Mouse (Mus musculus): ENCODE measurements at regions not wholly inside any gene's neighbourhood (a gene's known extent, or its start where the extent isn't known, plus 50 kb on each side); places are given as distances from the start of the nearest gene placed in this dataset.

DNA sequence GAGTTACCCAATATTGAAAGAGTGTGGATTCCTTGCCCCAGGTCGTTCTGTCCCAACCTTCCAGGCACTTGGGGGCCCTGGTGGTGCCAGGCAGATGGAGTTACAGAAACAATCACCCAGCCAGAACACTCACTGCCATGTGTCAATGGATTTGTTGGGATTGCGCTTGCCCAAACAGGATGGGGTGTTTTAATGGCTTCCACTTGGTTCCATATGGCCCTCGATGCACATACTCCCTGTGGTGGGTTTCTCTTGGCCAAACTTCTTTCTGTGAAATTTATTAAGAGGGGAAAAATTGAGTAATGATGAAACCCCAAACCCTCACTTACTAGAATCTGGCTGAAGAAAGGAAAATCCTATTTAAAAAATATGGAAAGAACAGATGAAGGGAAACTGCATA is 146.8 kb downstream of the Spata18 start:
- DNase-seq, result no peak

DNA sequence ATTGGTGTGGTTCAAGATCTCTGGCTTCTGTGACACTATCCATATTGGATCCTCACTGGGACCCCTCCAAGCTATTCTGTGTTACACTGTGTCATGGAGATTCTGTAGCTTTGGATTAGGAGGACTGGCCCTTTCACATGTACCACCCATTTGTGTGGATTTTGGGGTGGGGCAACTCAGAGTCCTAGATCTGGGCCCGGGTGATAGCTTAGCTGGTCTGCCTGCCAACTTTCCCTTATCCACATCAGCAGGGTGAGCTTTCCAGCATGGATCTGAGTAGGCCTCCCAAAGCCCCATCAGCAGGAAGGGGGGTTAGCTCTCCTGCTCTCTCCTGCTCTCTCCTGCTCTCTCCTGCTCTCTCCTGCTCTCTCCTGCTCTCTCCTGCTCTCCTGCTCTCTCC is 152.3 kb downstream of the Spata18 start:
- DNase-seq, result no peak

DNA sequence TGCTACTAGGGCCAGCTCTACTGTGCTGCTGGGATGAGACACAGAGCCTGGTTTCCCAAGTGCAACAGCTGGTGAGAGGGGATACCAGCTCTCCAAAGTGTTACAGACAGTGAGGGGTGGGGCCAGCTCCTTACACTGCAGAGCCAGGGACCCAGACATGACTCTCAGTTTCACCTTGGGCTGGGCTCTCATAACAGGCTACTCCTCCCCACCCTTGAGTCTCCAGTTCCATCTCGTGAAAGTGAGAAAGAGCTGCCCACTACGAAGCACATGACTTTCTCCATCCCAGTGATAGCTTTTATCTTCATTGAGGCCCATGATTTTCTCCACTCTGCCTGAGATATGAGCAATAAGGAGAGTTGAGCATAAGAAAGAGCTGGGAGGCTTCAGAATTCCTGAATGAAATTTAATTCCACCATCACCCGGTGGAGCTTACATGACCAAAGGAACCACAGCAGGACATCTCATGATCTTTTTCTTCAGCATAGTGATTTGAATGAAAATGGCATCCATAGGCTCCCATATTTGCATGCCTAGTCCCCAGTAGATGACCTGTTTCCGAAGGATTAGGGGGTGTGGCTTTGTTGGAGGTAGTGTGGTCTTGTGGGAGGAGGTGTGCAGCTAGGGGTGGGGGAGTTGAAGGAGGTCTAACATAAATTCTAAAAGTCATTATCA is 153.5 kb downstream of the Spata18 start:
- no peak for DNase-seq

DNA sequence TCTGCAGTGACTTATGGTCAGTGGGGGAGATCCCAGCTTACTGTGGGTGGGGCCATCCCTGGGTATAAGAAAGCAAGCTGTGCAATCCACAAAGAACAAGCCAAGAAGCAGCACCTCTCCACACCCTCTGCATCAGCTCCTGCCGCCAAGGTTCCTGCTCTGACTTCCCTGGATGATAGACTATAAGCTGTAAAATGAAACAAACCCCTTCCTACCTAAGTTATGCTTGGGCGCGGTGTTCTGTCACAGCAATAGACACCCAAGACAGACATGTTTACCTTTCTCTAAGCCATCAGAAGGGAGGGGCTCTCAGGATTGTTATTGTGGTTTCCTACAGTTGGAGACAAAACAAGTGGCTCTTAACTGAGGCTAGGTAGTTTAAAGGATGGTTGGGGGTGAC is 159.5 kb downstream of the Spata18 start:
- no peak for DNase-seq

DNA sequence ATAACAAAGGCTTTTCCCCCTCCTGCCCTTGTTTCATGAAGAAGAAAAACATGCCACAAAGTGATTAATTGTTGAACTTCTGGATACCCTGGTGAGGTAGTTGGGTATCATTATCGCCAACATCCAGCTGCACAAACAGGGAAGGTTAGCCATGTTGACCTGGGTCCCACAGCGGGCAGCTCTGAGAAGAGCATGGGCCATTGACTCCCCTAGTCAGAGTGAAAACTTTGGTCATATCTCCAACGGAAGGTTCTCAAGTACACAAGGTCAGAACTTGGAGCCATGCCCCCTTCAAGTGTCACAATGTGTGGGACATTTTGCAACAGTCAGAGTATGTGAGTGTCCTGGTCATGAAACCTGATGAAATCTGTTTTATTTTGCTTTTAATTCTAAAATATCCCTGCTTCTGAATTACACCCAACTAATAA is 159.9 kb downstream of the Spata18 start:
- DNase-seq, result no peak

DNA sequence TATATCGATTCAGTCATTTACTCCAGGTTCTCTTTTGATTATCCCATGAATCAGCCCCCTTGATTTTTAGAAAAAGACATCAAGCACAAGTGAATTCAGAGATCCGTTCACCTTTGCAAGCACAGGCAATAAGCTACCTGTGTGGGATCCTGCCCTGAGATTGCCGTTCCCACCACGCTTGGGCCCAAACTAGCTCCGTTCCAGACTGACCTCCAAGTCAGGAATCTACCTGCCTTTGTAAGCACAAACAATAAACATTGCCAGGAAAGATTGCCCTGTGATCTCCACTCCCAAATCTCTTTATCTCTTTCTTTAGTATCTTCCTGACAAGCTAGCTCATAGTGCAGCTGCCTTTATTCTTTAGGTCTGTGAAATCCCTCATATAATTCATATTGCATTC is 164.6 kb downstream of the Spata18 start:
- no peak for DNase-seq

DNA sequence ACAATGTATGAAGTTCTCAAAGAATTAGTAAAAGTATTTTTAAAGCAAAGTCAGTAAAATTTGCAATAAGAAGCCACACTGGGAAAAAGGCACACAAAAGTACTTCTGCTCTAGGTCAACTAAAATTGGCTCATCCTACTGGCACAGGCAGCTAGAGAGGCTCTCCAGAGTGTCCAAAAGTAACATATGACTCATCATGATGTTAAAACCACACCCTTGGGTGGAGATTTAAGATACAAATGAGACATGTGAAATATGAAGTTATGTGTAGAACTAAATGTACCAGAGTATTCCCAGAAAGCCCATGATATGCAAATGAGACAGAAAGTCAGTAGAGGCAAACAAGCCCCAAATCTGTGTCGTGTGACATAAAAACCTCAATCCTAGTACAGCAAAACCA is 166.0 kb downstream of the Spata18 start:
- no peak for DNase-seq

DNA sequence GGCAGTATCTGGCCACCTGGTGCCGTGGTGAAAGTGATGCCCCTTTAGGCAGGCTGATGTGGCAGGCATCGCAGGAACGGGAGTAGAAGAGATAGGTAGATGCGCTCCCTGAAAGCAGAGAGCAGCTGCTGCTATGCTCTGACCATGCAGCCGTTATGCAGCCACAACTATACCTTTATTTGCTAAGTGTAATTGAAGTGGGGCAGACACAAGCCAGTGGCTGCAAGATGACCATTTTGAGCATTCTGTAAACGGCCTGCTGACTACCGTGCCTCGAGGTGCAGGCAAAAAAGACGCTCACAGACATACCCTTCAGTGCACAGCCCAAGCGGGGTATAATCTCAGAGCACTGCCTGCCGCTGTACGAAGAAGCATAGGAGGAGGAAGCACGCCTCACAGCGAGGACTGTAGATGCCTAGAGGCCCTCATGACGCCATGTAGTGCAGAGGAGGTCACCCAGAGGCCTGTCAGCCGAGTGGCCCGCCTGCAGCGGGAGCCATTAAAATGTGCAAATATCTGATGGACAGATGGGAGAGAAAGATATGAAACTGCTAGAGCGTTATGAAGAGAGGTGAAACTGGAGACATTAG is 170.9 kb downstream of the Spata18 start:
- DNase-seq, result no peak

DNA sequence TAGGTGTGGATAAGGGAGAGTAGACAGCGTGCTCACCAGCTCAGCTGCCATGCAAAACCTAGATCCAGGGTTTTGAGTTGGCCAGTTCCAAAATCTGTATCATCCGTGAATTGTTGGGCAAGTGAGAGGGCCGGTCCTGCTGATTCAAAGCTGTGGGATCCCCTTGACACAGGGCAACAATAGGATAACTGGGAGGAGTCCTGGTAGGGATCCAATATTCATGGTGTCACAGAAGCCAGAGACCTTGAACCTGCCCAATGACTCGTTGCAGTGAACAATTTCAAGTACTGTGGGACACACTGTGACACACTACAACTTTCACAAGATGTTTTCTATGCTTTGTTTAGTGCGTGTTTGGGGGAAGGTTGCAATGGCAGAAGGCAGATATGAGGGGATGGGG is 172.2 kb downstream of the Spata18 start:
- no peak for DNase-seq

DNA sequence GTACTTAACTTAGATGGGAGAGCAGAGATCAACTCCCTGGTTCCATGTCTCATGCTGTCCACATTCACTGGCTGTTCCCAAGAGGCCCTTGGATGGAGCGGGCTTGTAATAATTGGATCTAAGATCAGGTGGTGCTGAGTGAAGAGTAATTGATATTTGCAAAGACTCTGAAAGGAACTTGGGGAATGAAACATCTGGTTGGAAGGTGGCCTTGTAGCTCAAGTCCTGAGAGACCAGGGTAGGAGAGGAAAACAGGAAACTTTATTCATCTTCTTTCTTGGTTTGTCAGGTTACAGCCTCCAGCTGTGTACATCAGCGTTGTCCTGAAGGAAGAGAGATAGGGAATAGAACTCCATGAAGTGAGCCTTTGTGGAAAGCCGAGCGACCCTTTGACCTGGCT is 175.8 kb downstream of the Spata18 start:
- no peak for DNase-seq

DNA sequence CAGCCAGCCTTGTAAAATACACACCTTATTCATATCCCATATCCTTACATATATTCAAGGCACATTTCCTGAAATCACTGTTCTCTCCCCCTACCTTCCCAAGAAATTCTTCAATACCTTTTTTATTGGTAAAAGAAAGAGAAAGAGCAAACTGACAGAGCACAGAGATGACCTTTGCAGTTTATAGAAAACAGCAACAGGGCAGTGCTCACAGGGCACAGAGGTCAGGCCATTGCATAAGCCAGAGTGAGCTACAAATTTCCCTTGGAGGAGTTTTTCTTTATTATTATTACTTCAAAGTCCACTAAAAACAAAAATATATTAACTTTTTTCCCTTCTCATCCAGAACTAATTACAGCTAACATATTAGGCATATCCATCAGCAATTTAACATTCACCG is 182.5 kb downstream of the Spata18 start:
- no peak for DNase-seq

DNA sequence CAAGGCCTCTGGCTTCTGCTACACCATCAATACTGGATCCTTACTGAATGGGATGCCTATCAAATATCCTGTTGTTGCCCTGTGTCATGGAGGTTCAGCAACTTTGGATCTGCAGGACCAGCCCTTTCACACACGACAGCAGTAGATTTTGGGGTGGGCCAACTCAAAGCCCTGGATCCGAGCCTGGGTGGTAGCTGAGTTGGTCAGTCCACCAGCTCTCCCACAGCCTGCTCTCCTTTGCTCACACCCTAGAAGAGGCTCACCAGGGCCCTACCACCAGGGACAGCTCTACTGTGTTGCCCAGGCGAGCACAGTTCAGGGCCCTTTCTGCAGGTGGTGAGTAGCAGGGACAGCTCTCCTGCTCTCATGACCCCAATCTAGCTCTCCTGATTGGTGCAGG is 192.6 kb downstream of the Spata18 start:
- DNase-seq, result no peak

DNA sequence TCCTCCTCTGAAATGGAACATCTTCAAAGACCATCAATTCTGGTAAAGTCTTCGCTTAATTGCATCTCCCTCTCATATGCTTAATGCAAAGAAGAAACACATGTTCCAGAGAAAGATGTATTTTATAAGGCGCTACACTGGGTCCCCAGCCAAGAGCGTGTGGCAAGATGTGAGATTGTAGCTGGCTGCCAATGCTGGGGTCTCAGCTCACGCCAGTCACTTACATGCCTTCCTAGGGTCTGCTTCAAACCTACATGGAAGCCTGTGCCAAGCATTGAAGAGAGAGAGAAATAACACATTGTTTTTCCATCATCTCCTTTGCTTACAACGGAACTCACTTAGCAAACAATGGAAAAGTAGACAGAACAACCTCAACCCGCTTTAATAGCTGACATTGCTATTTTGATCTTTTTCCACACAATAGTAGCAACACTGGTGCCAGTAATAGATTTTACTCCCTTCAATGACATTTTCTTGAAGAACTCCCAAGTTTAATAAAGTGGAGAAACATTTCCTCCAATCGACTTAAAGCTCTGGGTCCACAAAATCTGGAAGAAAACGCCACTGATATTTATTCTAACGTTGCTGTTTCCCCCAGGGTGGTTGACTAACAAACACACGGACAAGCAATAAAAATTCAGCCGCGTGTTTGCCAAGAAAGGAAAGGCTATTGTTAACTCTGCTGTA is 195.1 kb downstream of the Spata18 start:
- DNase-seq, result no peak

DNA sequence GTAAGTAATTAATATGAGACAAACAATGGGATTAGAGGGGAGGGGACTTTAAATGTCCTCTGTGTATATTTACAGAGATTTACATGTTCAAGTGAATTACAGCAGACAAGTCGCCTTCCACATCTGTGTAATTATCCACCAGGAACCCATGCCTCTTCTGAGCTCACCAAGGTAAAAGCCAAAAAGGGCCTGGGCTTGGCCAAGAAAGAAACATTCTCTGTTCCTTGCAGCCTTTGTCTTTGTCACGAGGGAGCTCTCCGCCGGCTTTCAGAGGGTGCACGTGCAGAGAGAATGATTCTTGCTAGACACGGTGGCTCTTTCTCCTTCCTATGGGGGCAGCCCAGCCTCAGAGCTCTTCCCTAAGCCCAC is 195.6 kb downstream of the Spata18 start:
- no peak for DNase-seq

DNA sequence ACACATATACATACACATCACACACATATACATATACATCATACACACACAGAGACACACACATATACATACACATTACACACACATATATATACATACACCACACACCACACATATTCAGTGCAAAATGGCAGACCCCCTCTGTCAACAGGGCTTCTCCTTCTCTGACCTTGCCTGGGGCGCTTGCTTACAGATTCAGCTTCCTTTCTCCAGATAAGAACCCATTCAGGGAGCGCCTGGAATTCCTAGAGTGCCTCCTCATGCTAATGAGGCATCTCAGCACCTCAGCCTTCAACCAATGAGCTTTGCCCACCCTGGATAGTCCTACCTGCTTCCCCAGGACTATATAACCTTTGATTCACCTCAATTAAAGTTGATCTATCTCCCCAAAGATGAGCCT is 200.3 kb downstream of the Spata18 start:
- DNase-seq, result no peak

DNA sequence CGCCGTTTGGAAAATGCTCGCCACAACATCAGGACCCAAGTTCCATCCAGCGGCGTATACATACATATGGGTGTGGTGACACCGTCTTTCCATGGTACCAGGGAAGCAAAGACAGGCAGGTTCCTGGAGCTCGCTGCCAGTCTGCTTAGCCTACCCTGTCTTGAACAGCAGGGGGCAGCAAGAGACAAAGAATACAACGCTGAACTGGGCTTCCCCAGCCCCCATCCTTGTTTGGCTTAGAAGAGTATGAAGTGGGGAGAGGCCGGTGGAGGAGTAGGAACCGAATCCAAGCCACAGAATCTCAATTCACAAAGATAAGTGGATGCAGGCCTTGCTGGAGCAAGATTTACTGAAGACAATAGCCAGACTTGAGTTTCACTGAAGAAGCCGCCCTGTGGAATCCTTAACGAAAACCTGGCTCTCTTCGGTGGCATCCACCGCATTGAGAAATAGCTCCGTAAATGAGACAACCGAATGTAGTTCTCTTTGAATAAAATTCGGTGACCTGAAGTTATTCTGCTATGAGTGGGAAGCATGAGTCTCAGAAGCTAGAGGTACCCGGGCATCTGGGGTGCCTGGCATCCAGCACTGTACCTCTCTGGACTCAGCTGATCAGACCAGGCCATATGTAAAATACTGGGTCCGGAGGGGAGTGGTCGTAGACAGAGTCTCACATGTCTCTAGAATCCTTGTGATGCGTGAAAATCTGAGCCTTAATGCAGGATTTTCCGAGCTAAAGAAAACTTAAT is 203.0 kb downstream of the Spata18 start:
- peak; percentile 78 for DNase-seq

DNA sequence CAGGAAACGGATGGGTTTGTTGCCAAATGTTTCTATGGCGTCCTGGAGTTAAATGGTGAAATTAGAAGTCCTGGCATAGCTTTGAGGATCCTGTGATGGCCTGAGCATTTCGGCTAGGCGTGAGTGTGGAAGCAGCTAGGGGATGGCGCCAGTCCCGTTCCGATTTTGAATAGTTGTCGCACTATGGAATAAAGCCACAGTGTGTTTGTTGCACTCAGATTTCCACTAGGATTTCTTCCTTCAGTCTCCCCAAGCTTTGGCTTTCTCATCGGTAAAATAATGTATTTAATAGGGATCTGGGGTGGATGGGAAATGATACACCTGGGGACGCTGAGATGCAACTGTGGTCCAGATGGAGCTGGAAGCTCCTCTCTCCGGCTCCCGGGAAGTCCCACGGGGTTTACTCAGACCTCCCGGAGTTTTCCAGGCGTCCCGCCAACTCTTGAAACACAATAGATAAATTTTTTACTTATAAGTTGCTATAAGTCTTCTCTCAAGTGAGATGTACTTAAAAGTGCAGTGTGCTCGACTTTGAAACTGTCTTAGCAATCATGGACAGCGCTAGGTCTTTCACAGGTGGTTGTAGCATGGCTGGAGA is 203.7 kb downstream of the Spata18 start:
- DNase-seq, result no peak

DNA sequence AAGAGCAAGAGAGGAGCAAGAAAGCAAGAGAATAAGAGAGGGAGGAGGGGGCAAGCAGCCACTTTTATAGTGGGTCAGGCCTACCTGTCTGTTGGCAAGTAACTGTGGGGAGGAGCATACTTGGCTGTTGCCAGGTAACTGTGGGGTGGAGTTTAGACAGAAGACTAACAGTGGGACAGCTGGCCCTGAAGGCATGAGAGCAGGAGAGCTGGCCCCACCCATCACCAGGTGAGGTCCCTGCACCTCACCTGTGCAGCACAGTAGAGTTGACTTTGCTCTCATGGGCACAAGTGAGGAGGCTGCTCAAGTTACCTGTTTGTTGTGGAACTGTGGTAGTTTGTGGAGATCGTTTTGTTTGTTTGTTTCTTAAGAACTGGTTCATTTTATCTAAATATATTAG is 208.1 kb downstream of the Spata18 start:
- DNase-seq, result no peak

DNA sequence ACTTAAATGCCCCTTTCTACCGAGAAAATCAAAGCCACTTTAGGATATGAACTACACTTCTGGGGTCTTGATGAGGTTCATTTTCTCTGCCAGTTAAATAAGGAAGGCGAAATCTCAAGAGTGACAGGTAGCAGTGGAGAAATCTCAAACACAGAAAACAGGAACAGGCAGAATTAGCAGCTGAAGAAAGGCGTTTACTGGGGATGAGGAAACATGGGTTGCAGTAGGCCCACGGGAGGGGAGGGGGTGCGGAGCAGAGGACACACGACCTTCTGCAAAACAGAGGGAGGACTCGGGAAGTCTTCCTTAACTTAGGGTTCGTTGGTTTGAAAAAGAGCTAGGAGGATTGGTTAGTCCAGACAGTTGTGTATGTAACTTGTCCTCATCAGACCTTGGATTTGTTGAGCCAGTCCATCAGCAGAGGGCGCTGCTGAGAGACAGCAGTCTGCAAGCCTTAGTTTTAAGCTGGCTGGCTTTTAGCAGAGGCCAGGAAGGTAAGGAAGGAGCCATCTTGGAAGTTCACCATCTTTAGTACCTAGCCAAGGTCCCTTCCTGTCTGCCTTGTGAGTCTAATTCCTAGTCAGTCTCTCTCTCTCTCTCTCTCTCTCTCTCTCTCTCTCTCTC is 204.0 kb downstream of the Usp46 start:
- DNase-seq, result peak; percentile 24

DNA sequence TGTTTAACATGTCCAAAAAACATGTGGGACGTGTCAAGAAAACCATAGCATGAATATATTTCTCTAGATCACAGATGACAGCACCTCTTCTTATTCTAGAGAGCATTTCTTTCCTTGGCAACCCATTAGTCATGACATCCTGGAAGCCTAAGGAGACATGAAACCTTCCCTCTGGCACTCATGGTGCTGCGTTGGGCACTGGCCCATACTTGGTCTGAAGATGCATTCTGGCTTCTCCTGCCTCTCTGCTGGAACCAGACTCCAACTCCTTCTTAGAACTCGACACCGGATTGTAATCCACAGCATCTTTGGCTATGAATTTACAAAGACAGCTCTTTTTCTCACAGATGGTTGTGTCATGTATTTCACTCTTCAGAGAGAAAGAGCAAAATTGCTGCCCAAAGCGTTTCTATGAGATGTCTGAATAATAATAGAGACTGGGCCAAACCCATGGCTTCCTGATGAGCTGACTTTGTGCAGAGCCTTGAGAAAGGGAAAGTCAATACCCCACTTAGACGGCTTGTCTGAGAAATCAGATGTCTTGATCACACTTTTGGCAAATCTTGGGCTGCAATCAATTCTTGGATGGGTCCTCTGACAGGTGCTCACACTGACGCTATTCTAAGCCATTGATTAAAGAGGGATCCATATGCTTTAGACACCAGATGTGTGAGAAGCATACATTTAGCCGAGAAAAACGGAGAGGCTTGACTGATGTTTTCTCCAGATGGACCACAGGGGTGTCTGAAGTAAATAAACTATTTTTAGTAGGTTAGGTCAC is 195.4 kb downstream of the Usp46 start:
- no peak for DNase-seq

DNA sequence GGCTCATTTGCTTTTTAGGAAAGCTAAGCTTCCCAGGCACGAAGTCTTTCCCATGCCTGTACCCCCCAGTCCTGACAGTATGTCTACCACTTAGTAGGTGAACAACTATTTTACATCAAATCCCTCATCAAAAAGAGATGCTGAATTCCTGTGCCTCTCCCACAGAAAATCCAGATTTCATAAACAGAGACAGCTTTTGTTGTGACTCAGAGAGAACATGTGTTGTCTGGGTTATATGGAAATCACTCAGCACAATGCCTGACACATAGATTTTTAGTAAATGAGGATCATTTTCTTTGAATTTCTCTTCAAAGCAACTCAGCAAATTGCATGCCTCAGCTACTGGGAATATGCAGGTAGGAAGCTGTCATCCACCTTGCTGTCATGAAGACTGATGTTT is 193.5 kb downstream of the Usp46 start:
- no peak for DNase-seq

DNA sequence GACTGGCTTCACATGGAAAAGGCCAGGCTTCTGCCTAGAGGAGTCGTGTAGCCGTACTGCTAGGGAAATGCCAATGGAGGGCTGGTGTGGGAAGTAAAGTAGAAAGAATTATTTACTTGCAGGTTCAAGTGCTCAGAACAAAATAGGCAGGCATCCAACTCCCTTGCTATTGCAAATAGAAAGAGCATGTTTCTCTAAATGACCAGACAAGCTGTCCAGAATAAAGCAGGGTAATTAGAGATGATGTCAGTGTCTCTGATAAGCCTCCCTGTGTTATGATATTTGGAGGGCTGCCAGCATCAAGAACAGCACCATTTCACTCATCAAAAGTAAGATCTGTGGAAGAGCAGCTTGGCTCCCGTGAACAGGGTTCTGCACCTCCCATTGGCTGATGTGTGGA is 192.4 kb downstream of the Usp46 start:
- DNase-seq, result no peak
